Mouse (Mus musculus): ENCODE data around the gene Gse1. TPM values are rescaled to one million over a fixed set of nuclear protein-coding genes. Genes with fewer than 3 reads are reported as not detected.

Gse1 gene
- polyA plus RNA-seq, 1 experiment from 2014 or later = 10.8 TPM

DNA sequence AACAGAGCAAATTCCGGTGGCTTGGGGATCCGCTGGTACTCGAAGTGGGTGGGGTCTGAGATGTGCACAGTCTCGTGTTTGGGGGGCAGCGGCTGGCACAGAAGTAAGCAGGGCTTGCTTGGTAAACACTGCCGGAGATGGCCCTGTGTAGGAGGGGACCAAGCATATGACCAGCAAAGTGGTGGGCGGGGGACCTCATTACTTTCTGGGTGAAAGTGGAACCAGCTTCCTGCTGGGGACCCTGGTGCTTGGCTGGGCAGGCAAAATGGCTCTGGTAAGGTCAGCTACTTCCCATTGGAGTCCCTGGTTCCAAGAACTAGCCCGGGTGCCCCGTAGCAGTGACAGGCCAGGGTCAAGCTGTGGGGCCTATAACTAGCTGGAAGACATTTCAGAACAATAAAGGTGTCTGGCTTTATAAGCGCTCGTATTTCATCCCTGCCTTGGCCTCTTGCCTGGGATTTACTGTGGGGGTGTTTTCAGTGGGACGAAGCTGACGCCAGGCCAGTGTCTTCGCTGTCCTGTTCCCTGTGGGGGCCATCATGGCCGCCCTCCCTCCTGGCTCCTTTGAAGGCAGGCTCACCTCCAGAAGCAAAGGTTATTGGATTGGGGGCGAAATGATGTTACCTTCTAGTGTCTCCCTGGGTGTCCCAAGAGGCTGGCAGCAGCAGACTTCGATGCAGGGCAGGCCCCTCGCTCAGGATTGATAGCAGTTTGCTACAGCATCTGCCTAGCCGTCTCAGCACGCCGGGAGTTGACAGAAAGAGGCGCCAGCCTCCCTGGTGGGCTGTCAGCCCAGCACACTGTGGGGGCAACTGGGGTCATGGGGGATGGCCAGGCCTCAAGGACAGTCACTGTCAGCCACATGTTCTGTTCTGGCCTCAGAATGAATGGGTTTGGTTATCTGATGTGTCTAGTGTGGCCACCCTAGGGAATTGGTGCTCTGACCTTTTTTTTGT, 148.9 kb downstream of the Gse1 start:
- H3K36me3 ChIP-seq = no peaks in the 10 kb centered on the region
- no peak overlapping the region for H3K9ac ChIP-seq
- H3K4me2 ChIP-seq = no peak overlapping the region
- H3K4me3 ChIP-seq (replicated peaks) = no peak overlapping the region
- no peaks in the 10 kb centered on the region for H3K9me3 ChIP-seq
- H3K4me1 ChIP-seq = peaks cover 62% of the 10 kb centered on the region
- ATAC-seq (ENCODE audit: insufficient read depth, low FRiP score, low read depth) = no peak
- H3K27me3 ChIP-seq (replicated peaks) = no peaks in the 10 kb centered on the region
- 50% methylated on average over 22 of the region's 22 CpGs for WGBS
- H3K27ac ChIP-seq = no peak overlapping the region

GRCm38 (mm10) chr8:120377803-120378189, 149.5 kb downstream of the Gse1 start:
- H3K27ac ChIP-seq = no peak overlapping the region
- 75% methylated on average over 7 of the region's 7 CpGs for whole genome bisulfite sequencing
- no peak for ATAC-seq (ENCODE audit: insufficient read depth, low FRiP score, low read depth)
- H3K36me3 ChIP-seq = no peaks in the 10 kb centered on the region
- H3K4me1 ChIP-seq = peaks cover 65% of the 10 kb centered on the region
- no peak overlapping the region for H3K4me2 ChIP-seq
- no peak overlapping the region for H3K4me3 ChIP-seq (replicated peaks)
- H3K27me3 ChIP-seq (replicated peaks) = no peaks in the 10 kb centered on the region
- no peaks in the 10 kb centered on the region for H3K9me3 ChIP-seq
- H3K9ac ChIP-seq = no peak overlapping the region

DNA sequence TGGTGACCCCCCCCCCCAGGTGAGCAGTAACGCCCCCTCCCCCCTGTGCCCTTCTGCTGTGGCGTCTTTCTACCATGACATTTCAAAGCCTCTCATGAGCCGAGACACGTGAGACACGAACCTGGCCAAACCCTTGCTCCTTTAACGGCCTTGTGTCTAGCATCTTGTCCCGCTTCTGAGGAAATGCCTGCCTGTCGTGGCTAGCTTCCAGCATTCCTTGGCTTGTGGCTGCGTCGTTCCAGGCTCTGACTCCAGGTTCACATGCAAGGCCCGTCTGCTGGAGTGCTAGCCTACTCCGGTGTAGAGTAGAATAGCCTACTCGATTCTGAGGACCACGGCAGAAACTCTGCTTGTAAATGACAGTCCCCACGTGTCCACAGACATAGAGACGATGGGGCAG, 150.1 kb downstream of the Gse1 start:
- Histone ChIP-seq H3K36me3 (no peaks in the 10 kb centered on the region), H3K27me3 (replicated peaks) (no peaks in the 10 kb centered on the region), H3K4me3 (replicated peaks) (no peak overlapping the region), H3K9me3 (no peaks in the 10 kb centered on the region), H3K4me1 (peaks cover 66% of the 10 kb centered on the region), H3K27ac (no peak overlapping the region), H3K4me2 (no peak overlapping the region), H3K9ac (no peak overlapping the region)
- no peak for ATAC-seq (ENCODE audit: insufficient read depth, low FRiP score, low read depth)
- 46% methylated on average over 16 of the region's 16 CpGs for WGBS

DNA sequence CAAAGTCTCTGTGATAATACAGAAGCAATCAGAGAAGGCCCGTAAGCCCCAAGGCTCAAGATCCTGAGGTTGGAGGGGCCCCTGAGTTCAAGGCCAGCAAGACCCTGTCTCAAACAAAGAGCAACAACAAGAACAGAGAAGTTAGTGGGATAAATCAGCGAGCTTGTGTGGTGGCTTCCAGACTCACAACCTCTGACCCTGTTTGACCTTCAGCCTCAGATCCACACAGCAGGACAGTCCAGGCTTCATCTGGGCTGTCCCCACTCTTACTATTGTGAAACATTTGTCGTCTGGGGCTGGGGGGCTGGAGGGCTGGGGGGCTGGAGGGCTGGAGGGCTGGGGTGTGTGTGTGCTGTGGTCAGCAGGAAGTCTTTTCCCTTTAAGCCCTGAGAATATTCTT, 150.8 kb downstream of the Gse1 start:
- no peak overlapping the region for H3K9ac ChIP-seq
- 60% methylated on average over 3 of the region's 3 CpGs for WGBS
- H3K27ac ChIP-seq = no peak overlapping the region
- no peak overlapping the region for H3K4me2 ChIP-seq
- peaks cover 67% of the 10 kb centered on the region for H3K4me1 ChIP-seq
- H3K27me3 ChIP-seq (replicated peaks) = no peaks in the 10 kb centered on the region
- no peak for ATAC-seq (ENCODE audit: insufficient read depth, low FRiP score, low read depth)
- H3K36me3 ChIP-seq = no peaks in the 10 kb centered on the region
- H3K9me3 ChIP-seq = no peaks in the 10 kb centered on the region
- H3K4me3 ChIP-seq (replicated peaks) = no peak overlapping the region

GRCm38 (mm10) chr8:120381865-120382264, 153.6 kb downstream of the Gse1 start:
- WGBS = 64% methylated on average over 4 of the region's 4 CpGs
- H3K9ac ChIP-seq = no peak overlapping the region
- peak overlapping the region; percentile 57; the same call in 1 of the 2 replicates for H3K27ac ChIP-seq
- H3K4me1 ChIP-seq = peaks cover 49% of the 10 kb centered on the region
- no peak overlapping the region for H3K4me2 ChIP-seq
- no peaks in the 10 kb centered on the region for H3K9me3 ChIP-seq
- ATAC-seq (ENCODE audit: insufficient read depth, low FRiP score, low read depth) = no peak
- H3K4me3 ChIP-seq (replicated peaks) = no peak overlapping the region
- H3K36me3 ChIP-seq = no peaks in the 10 kb centered on the region
- H3K27me3 ChIP-seq (replicated peaks) = no peaks in the 10 kb centered on the region

- peak; percentile 44; the same call in 1 of the 2 replicates for ATAC-seq (ENCODE audit: insufficient read depth, low FRiP score, low read depth)
- Histone ChIP-seq H3K36me3 (no peaks in the 10 kb centered on the region), H3K4me2 (no peak overlapping the region), H3K27me3 (replicated peaks) (no peaks in the 10 kb centered on the region), H3K4me3 (replicated peaks) (no peak overlapping the region), H3K9ac (no peak overlapping the region), H3K27ac (peak overlapping the region; percentile 57), H3K4me1 (peaks cover 42% of the 10 kb centered on the region), H3K9me3 (no peaks in the 10 kb centered on the region)
- WGBS = 51% methylated on average over 19 of the region's 19 CpGs
Observed at GRCm38 (mm10) chr8:120382436-120383203, 154.4 kb downstream of the Gse1 start.

DNA sequence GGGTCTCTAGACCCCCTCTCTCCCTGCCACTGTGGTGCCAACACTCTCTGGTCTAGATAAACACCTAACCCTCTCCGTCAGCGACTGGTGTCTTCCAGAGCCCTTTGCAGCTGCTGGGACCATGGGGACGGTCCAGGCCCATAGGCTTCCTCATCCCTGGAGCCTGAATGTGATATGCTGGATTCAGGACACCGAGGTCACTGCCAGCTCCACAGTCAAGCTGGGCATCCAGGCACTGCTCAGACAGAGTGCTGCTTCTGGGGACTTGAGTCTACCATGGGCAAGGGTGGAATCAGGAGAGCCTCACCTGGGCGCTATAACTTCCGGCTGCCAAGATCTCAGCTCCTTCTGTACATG, 154.9 kb downstream of the Gse1 start:
- H3K4me1 ChIP-seq = peaks cover 37% of the 10 kb centered on the region
- H3K4me2 ChIP-seq = no peak overlapping the region
- no peak overlapping the region for H3K9ac ChIP-seq
- H3K9me3 ChIP-seq = no peaks in the 10 kb centered on the region
- peak overlapping the region; percentile 57 for H3K27ac ChIP-seq
- H3K4me3 ChIP-seq (replicated peaks) = no peak overlapping the region
- ATAC-seq (ENCODE audit: insufficient read depth, low FRiP score, low read depth) = no peak
- no peaks in the 10 kb centered on the region for H3K27me3 ChIP-seq (replicated peaks)
- 69% methylated on average over 6 of the region's 6 CpGs for WGBS
- H3K36me3 ChIP-seq = no peaks in the 10 kb centered on the region

GRCm38 (mm10) chr8:120383713-120384112, 155.5 kb downstream of the Gse1 start:
- no peaks in the 10 kb centered on the region for H3K27me3 ChIP-seq (replicated peaks)
- no peak for ATAC-seq (ENCODE audit: insufficient read depth, low FRiP score, low read depth)
- H3K4me2 ChIP-seq = no peak overlapping the region
- 45% methylated on average over 6 of the region's 6 CpGs for WGBS
- H3K9me3 ChIP-seq = no peaks in the 10 kb centered on the region
- no peaks in the 10 kb centered on the region for H3K36me3 ChIP-seq
- no peak overlapping the region for H3K9ac ChIP-seq
- H3K4me3 ChIP-seq (replicated peaks) = no peak overlapping the region
- peak overlapping the region; percentile 57; the same call in 1 of the 2 replicates for H3K27ac ChIP-seq
- peaks cover 32% of the 10 kb centered on the region for H3K4me1 ChIP-seq

DNA sequence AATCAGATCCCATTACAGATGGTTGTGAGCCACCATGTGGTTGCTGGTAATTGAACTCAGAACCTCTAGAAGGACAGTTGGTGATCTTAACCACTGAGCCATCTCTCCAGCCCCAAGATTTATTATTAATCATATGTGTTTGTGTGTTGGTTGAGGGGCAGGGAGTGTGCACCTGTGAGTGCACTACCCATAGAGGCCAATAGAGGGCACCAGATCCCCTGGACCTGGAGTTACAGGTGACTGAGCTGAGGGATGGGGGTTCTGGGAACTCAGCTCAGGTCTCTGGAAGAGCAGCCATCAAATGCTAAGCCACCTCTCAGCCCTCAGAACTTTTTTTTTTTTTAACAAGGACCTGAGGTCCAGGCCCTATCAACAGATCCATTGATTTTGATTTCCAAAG, 156.5 kb downstream of the Gse1 start:
- Histone ChIP-seq H3K9ac (no peak overlapping the region), H3K9me3 (no peaks in the 10 kb centered on the region), H3K36me3 (no peaks in the 10 kb centered on the region), H3K4me1 (peaks cover 31% of the 10 kb centered on the region), H3K4me3 (replicated peaks) (no peak overlapping the region), H3K27ac (no peak overlapping the region), H3K27me3 (replicated peaks) (no peaks in the 10 kb centered on the region), H3K4me2 (no peak overlapping the region)
- ATAC-seq (ENCODE audit: insufficient read depth, low FRiP score, low read depth) = no peak

DNA sequence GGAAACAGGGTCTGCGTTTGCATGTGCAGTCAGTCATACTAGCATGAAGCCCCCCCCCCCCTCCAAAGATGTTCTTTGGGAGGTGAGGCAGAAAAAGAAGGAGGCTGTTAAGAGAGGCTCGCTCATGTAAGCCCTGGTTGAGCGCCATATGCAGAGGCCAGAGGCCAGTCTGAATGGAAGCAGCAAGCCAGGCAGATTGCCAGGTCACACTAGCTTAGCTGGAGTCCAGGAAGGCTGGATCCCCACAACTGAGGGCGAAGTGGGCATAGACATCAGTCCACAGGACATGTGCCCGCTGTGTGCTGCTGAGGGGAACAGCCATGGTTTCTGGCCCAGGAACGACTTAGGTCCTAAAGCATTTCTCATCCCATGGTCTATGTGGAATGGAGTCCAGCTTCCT, 160.0 kb downstream of the Gse1 start:
- WGBS = 87% methylated on average over 6 of the region's 6 CpGs
- Histone ChIP-seq H3K36me3 (no peaks in the 10 kb centered on the region), H3K4me3 (replicated peaks) (no peak overlapping the region), H3K27me3 (replicated peaks) (no peaks in the 10 kb centered on the region), H3K9ac (no peak overlapping the region), H3K4me2 (no peak overlapping the region), H3K4me1 (peaks cover 28% of the 10 kb centered on the region), H3K27ac (no peak overlapping the region), H3K9me3 (no peaks in the 10 kb centered on the region)
- ATAC-seq (ENCODE audit: insufficient read depth, low FRiP score, low read depth) = no peak

DNA sequence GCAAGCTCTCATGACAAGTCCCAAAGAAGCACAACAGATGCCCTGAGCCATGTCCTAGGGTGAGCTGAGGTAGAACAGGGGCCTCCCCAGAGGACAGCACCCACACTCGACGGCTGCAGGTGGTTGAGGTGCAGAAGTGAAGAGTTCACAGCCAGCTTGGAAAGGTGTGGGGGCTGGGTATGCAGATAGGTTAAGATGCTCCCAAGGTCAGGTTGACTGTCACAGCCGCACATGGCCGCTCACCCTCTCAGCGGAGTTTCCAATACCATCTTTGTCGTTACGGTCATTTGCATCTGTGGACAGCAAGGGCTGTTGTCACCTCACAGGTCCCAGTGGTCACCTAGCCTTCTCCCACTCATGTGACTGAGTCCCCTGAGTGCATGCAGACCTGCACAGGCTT, 162.3 kb downstream of the Gse1 start:
- Histone ChIP-seq H3K4me1 (peaks cover 25% of the 10 kb centered on the region; the same call in 1 of the 2 replicates), H3K27me3 (replicated peaks) (no peaks in the 10 kb centered on the region), H3K9ac (no peak overlapping the region), H3K9me3 (no peaks in the 10 kb centered on the region), H3K4me3 (replicated peaks) (no peak overlapping the region), H3K36me3 (no peaks in the 10 kb centered on the region), H3K4me2 (no peak overlapping the region), H3K27ac (no peak overlapping the region)
- no peak for ATAC-seq (ENCODE audit: insufficient read depth, low FRiP score, low read depth)
- WGBS = 86% methylated on average over 7 of the region's 7 CpGs

- WGBS = 49% methylated on average over 21 of the region's 21 CpGs
- H3K4me2 ChIP-seq = no peak overlapping the region
- H3K4me1 ChIP-seq = peaks cover 20% of the 10 kb centered on the region; the same call in 1 of the 2 replicates
- H3K27me3 ChIP-seq (replicated peaks) = no peaks in the 10 kb centered on the region
- no peak overlapping the region for H3K27ac ChIP-seq
- H3K9me3 ChIP-seq = no peaks in the 10 kb centered on the region
- no peak overlapping the region for H3K9ac ChIP-seq
- no peak overlapping the region for H3K4me3 ChIP-seq (replicated peaks)
- no peak for ATAC-seq (ENCODE audit: insufficient read depth, low FRiP score, low read depth)
- H3K36me3 ChIP-seq = no peaks in the 10 kb centered on the region
Observed at GRCm38 (mm10) chr8:120391856-120392255, 163.6 kb downstream of the Gse1 start.

All from stomach, embryonic 15.5 days (tissue).